Mouse (Mus musculus): ENCODE measurements at regions not wholly inside any gene's neighbourhood (a gene's known extent, or its start where the extent isn't known, plus 50 kb on each side); places are given as distances from the start of the nearest gene placed in this dataset.

- H3K27me3 ChIP-seq (ENCODE audit: control insufficient read depth, insufficient read depth, low read length): no peaks in the 10 kb centered on the region
- no peak overlapping the region for H3K4me3 ChIP-seq (ENCODE audit: control insufficient read depth, low read depth, low read length)
- no peaks in the 10 kb centered on the region for H3K4me1 ChIP-seq (ENCODE audit: control insufficient read depth, insufficient read depth, low read length)
- TF ChIP-seq POLR2A (IDR thresholded peaks at IDR 0.05; ENCODE audit: control insufficient read depth, low read depth, low read length) (no peak), CTCF (IDR thresholded peaks at IDR 0.05; ENCODE audit: control insufficient read depth, insufficient read depth, insufficient replicate concordance, low read depth, low read length) (no peak)
- H3K27ac ChIP-seq (ENCODE audit: control insufficient read depth, insufficient read depth, low read depth, low read length): no peak overlapping the region
- H3K36me3 ChIP-seq (ENCODE audit: control insufficient read depth, insufficient read depth, low read length): no peaks in the 10 kb centered on the region
These were observed 1016.1 kb downstream of the Ttll7 start for GRCm38 (mm10) chr3:147868281-147868680.

GRCm38 (mm10) chr3:147853346-147853745, 1001.2 kb downstream of the Ttll7 start:
- H3K27ac ChIP-seq (ENCODE audit: control insufficient read depth, insufficient read depth, low read depth, low read length): no peak overlapping the region

GRCm38 (mm10) chr3:147852830-147853229, 1000.7 kb downstream of the Ttll7 start:
- Histone ChIP-seq H3K4me3 (ENCODE audit: control insufficient read depth, low read depth, low read length) (no peak overlapping the region), H3K27ac (ENCODE audit: control insufficient read depth, insufficient read depth, low read depth, low read length) (no peak overlapping the region), H3K27me3 (ENCODE audit: control insufficient read depth, insufficient read depth, low read length) (no peaks in the 10 kb centered on the region), H3K36me3 (ENCODE audit: control insufficient read depth, insufficient read depth, low read length) (no peaks in the 10 kb centered on the region), H3K4me1 (ENCODE audit: control insufficient read depth, insufficient read depth, low read length) (no peaks in the 10 kb centered on the region)
- TF ChIP-seq POLR2A (IDR thresholded peaks at IDR 0.05; ENCODE audit: control insufficient read depth, low read depth, low read length) (no peak), CTCF (IDR thresholded peaks at IDR 0.05; ENCODE audit: control insufficient read depth, insufficient read depth, insufficient replicate concordance, low read depth, low read length) (no peak)

More at GRCm38 (mm10) chr3:147853346-147853745, 1001.2 kb downstream of the Ttll7 start:
- H3K4me1 ChIP-seq (ENCODE audit: control insufficient read depth, insufficient read depth, low read length): no peaks in the 10 kb centered on the region
- no peak for TF ChIP-seq CTCF (IDR thresholded peaks at IDR 0.05; ENCODE audit: control insufficient read depth, insufficient read depth, insufficient replicate concordance, low read depth, low read length)
- no peak for TF ChIP-seq POLR2A (IDR thresholded peaks at IDR 0.05; ENCODE audit: control insufficient read depth, low read depth, low read length)
- H3K4me3 ChIP-seq (ENCODE audit: control insufficient read depth, low read depth, low read length): no peak overlapping the region
- H3K36me3 ChIP-seq (ENCODE audit: control insufficient read depth, insufficient read depth, low read length): no peaks in the 10 kb centered on the region
- no peaks in the 10 kb centered on the region for H3K27me3 ChIP-seq (ENCODE audit: control insufficient read depth, insufficient read depth, low read length)

GRCm38 (mm10) chr3:147841357-147841756, 989.2 kb downstream of the Ttll7 start:
- Histone ChIP-seq H3K27ac (ENCODE audit: control insufficient read depth, insufficient read depth, low read depth, low read length) (no peak overlapping the region), H3K4me1 (ENCODE audit: control insufficient read depth, insufficient read depth, low read length) (no peaks in the 10 kb centered on the region), H3K4me3 (ENCODE audit: control insufficient read depth, low read depth, low read length) (no peak overlapping the region), H3K36me3 (ENCODE audit: control insufficient read depth, insufficient read depth, low read length) (no peaks in the 10 kb centered on the region), H3K27me3 (ENCODE audit: control insufficient read depth, insufficient read depth, low read length) (no peaks in the 10 kb centered on the region)
- TF ChIP-seq CTCF (IDR thresholded peaks at IDR 0.05; ENCODE audit: control insufficient read depth, insufficient read depth, insufficient replicate concordance, low read depth, low read length): no peak
- no peak for TF ChIP-seq POLR2A (IDR thresholded peaks at IDR 0.05; ENCODE audit: control insufficient read depth, low read depth, low read length)

GRCm38 (mm10) chr3:147838816-147839215, 986.6 kb downstream of the Ttll7 start:
- Histone ChIP-seq H3K4me3 (ENCODE audit: control insufficient read depth, low read depth, low read length) (no peak overlapping the region), H3K27ac (ENCODE audit: control insufficient read depth, insufficient read depth, low read depth, low read length) (no peak overlapping the region), H3K4me1 (ENCODE audit: control insufficient read depth, insufficient read depth, low read length) (no peaks in the 10 kb centered on the region), H3K27me3 (ENCODE audit: control insufficient read depth, insufficient read depth, low read length) (no peaks in the 10 kb centered on the region), H3K36me3 (ENCODE audit: control insufficient read depth, insufficient read depth, low read length) (no peaks in the 10 kb centered on the region)
- TF ChIP-seq CTCF (IDR thresholded peaks at IDR 0.05; ENCODE audit: control insufficient read depth, insufficient read depth, insufficient replicate concordance, low read depth, low read length) (no peak), POLR2A (IDR thresholded peaks at IDR 0.05; ENCODE audit: control insufficient read depth, low read depth, low read length) (no peak)

GRCm38 (mm10) chr3:147835716-147836115, 983.5 kb downstream of the Ttll7 start:
- no peak overlapping the region for H3K4me3 ChIP-seq (ENCODE audit: control insufficient read depth, low read depth, low read length)
- no peaks in the 10 kb centered on the region for H3K36me3 ChIP-seq (ENCODE audit: control insufficient read depth, insufficient read depth, low read length)
- no peaks in the 10 kb centered on the region for H3K27me3 ChIP-seq (ENCODE audit: control insufficient read depth, insufficient read depth, low read length)
- no peak overlapping the region for H3K27ac ChIP-seq (ENCODE audit: control insufficient read depth, insufficient read depth, low read depth, low read length)
- no peak for TF ChIP-seq POLR2A (IDR thresholded peaks at IDR 0.05; ENCODE audit: control insufficient read depth, low read depth, low read length)
- H3K4me1 ChIP-seq (ENCODE audit: control insufficient read depth, insufficient read depth, low read length): no peaks in the 10 kb centered on the region

GRCm38 (mm10) chr3:147825337-147825736, 973.2 kb downstream of the Ttll7 start:
- Histone ChIP-seq H3K4me1 (ENCODE audit: control insufficient read depth, insufficient read depth, low read length) (no peaks in the 10 kb centered on the region), H3K36me3 (ENCODE audit: control insufficient read depth, insufficient read depth, low read length) (no peaks in the 10 kb centered on the region), H3K4me3 (ENCODE audit: control insufficient read depth, low read depth, low read length) (no peak overlapping the region), H3K27ac (ENCODE audit: control insufficient read depth, insufficient read depth, low read depth, low read length) (no peak overlapping the region), H3K27me3 (ENCODE audit: control insufficient read depth, insufficient read depth, low read length) (no peaks in the 10 kb centered on the region)
- TF ChIP-seq POLR2A (IDR thresholded peaks at IDR 0.05; ENCODE audit: control insufficient read depth, low read depth, low read length): no peak

GRCm38 (mm10) chr3:147824451-147824850, 972.3 kb downstream of the Ttll7 start:
- H3K27ac ChIP-seq (ENCODE audit: control insufficient read depth, insufficient read depth, low read depth, low read length): no peak overlapping the region
- no peak overlapping the region for H3K4me3 ChIP-seq (ENCODE audit: control insufficient read depth, low read depth, low read length)
- no peaks in the 10 kb centered on the region for H3K4me1 ChIP-seq (ENCODE audit: control insufficient read depth, insufficient read depth, low read length)
- no peaks in the 10 kb centered on the region for H3K36me3 ChIP-seq (ENCODE audit: control insufficient read depth, insufficient read depth, low read length)
- no peaks in the 10 kb centered on the region for H3K27me3 ChIP-seq (ENCODE audit: control insufficient read depth, insufficient read depth, low read length)
- TF ChIP-seq POLR2A (IDR thresholded peaks at IDR 0.05; ENCODE audit: control insufficient read depth, low read depth, low read length): no peak
- no peak for TF ChIP-seq CTCF (IDR thresholded peaks at IDR 0.05; ENCODE audit: control insufficient read depth, insufficient read depth, insufficient replicate concordance, low read depth, low read length)

Measured in testis, adult 2 months (tissue).